Mouse (Mus musculus) lung, embryonic 14.5 days (tissue): ENCODE results near the gene Comt. TPM values are rescaled to one million over a fixed set of nuclear protein-coding genes. Genes with fewer than 3 reads are reported as not detected.
A peak's percentile ranks its signal among the peaks of the same experiment; 100 is the strongest.

ENCODE experiments used
- ATAC-seq: fragments of 200-750 bp; cut with Nextera tagmentation; 2 replicates; pipeline ENCODE4 v1.8.0; 2017; ENCODE audit warnings: mild to moderate bottlenecking, moderate TSS enrichment, moderate library complexity; ENCODE audit not compliant: insufficient read depth
- DNase-seq: peaks from one replicate; pipeline ENCODE4 v3.0.0-alpha.2; 2015
- H3K27ac ChIP-seq: fragments of 300-500 bp; sonication (generic); 2 replicates; pipeline ENCODE4 v1.5.1; 2014; ENCODE audit warnings: low read depth, mild to moderate bottlenecking, moderate library complexity
- H3K27me3 ChIP-seq: fragments of 300-500 bp; sonication (generic); 2 replicates; pipeline ENCODE4 v1.6.1; 2014; ENCODE audit warnings: low read length, control low read depth; ENCODE audit not compliant: insufficient read depth
- H3K36me3 ChIP-seq: fragments of 300-500 bp; sonication (generic); 2 replicates; pipeline ENCODE4 v1.6.1; 2014; ENCODE audit warnings: control low read depth; ENCODE audit not compliant: insufficient read depth
- H3K4me1 ChIP-seq: fragments of 300-500 bp; sonication (generic); 2 replicates; pipeline ENCODE4 v1.6.1; 2014; ENCODE audit warnings: antibody characterized with exemption, control low read depth; ENCODE audit not compliant: insufficient read depth
- H3K4me2 ChIP-seq: fragments of 300-500 bp; sonication (generic); 2 replicates; pipeline ENCODE4 v1.6.1; 2014; ENCODE audit warnings: mild to moderate bottlenecking
- H3K4me3 ChIP-seq: fragments of 300-500 bp; sonication (generic); 2 replicates; pipeline ENCODE4 v1.5.1; 2014; ENCODE audit warnings: low read depth, low read length
- H3K9ac ChIP-seq: fragments of 300-500 bp; sonication (generic); 2 replicates; pipeline ENCODE4 v1.6.1; 2014
- H3K9me3 ChIP-seq: fragments of 300-500 bp; sonication (generic); 2 replicates; pipeline ENCODE4 v1.6.1; 2016; ENCODE audit warnings: low read depth, low read length, control low read depth
- CTCF ChIP-seq: IDR thresholded peaks from 2 replicates; pipeline ENCODE4 v1.5.1; 2016; ENCODE audit warnings: antibody characterized with exemption, low read depth
- WGBS: fragments of 180-500 bp; shearing (Covaris S2); extraction: QIAGEN DNeasy Blood & Tissue Kit; methylation state at CpG from one replicate; pipeline ENCODE4 v1.1.7; 2014; 5-methylcytosine and 5-hydroxymethylcytosine counted together
- polyA plus RNA-seq: library from polyadenylated mRNA; unstranded; fragments of >200 nt; fragmentation: Nextera tagmentation; extraction: Ambion mirVana; gene quantifications from 2 replicates; pipeline ENCODE4 v1.2.1, GENCODE M21; 2014

Gene Comt
- polyA plus RNA-seq, 1 experiment from 2014 or later: 97.0 TPM

DNA sequence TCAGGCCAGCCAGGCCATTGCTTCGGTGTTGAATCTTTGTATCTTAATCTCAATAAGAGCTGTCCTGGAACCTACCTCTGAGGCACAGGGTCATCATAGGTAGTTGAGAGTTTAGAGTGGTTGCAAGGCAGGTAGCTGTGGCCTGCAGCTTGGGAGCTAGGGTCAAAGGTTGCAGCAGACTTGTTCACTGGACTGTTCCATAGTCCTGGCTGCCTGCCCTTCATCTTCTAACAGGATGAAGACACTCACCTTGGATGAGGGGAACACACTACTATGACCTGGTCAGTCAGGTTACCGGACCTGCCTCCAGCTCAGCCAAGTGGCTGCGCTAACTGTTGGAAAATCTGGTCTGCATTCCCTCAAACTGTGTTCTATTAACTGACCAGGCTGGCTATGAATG is 35.5 kb downstream of the Comt start:
- no peak overlapping the region for H3K27ac ChIP-seq
- no peaks in the 10 kb centered on the region for H3K36me3 ChIP-seq
- H3K9me3 ChIP-seq: no peaks in the 10 kb centered on the region
- WGBS: 93% methylated on average over 3 of the region's 3 CpGs
- no peak overlapping the region for H3K4me2 ChIP-seq
- H3K27me3 ChIP-seq: no peaks in the 10 kb centered on the region
- DNase-seq (no peak), ATAC-seq (no peak)
- TF ChIP-seq CTCF: no peak
- H3K4me1 ChIP-seq: peaks cover 32% of the 10 kb centered on the region
- no peak overlapping the region for H3K9ac ChIP-seq
- no peak overlapping the region for H3K4me3 ChIP-seq

DNA sequence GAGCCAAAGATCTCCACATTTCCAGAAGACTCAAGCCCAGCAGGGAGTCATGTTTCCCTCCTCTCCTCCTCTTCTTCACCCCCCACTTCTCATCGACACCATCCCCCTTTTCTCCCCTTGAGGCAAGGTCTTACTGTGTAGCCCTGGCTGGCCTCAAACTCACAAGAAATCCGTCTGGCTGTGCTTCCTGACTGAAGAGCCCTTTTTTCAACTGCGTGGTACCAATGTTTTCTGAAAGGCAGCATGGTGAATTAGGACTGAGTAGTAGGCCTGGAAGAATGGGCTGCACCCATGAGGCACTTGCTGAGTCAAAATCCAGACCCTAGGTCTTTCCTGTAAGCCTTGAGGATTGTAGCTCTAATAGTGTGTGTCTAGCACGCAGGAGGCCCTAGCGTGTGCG is 36.3 kb downstream of the Comt start:
- no peaks in the 10 kb centered on the region for H3K9me3 ChIP-seq
- H3K4me2 ChIP-seq: no peak overlapping the region
- no peak overlapping the region for H3K27ac ChIP-seq
- 75% methylated on average over 6 of the region's 6 CpGs for WGBS
- H3K27me3 ChIP-seq: no peaks in the 10 kb centered on the region
- DNase-seq (no peak), ATAC-seq (no peak)
- no peak overlapping the region for H3K4me3 ChIP-seq
- peaks cover 25% of the 10 kb centered on the region for H3K4me1 ChIP-seq
- no peak for TF ChIP-seq CTCF
- no peaks in the 10 kb centered on the region for H3K36me3 ChIP-seq
- H3K9ac ChIP-seq: no peak overlapping the region

- Histone ChIP-seq H3K4me2 (no peak overlapping the region), H3K4me3 (no peak overlapping the region), H3K27me3 (no peaks in the 10 kb centered on the region), H3K9me3 (no peaks in the 10 kb centered on the region), H3K9ac (0 out of 2 replicates have a peak overlapping the region, but pooled peaks have one; percentile 3), H3K4me1 (peaks cover 17% of the 10 kb centered on the region), H3K36me3 (no peaks in the 10 kb centered on the region), H3K27ac (peak overlapping the region; percentile 26; the same call in 1 of the 2 replicates)
- no peak for TF ChIP-seq CTCF
- peak; percentile 44 for DNase-seq
- ATAC-seq: no peak
- WGBS: 76% methylated on average over 14 of the region's 14 CpGs
Observed at GRCm38 (mm10) chr16:18388583-18389435, 37.8 kb downstream of the Comt start.

DNA sequence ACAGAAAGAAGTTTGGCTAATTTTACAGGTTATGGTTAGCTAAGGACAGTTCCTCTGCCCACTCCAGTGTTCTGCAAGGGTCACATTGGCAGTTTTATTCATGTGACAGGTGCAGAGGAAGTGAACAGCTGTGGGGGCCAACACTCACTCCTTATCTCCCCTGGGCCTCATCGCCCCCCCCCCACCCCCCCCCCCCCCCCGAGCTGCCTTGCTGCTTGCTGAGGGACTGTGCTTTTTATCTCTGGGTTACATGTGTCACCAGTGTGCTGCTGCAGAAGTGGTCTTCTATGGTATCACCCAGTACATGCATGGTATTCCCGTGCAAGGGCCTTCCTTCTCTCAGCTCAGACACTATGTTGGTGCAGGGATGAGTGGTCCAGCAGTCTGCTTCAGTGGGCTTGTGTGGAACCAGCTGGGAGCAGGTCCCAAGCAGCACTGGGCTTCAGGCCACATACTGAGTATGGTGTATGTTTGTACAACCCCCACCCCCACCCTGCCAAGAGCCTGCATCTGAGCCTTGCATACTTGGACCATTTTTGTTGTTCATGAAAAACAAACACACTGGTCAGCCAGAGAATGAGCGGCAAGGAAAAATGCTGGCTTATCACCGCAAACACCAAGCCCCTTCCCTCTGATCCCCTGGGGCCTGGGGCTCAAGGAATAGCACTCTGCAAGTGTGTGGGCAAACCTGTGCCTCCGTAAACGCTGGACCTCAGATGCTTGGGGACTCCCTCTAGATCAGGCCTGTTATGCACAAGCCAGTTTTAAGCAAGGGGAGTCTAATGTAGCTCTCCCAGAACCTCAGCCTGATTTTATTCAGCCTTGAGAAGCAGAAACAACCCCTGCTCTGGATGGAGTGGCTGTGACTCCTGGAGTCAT is 38.7 kb downstream of the Comt start:
- 23% methylated on average over 5 of the region's 7 CpGs for WGBS
- no peaks in the 10 kb centered on the region for H3K9me3 ChIP-seq
- peak overlapping the region; percentile 26; the same call in 1 of the 2 replicates for H3K27ac ChIP-seq
- peaks cover 13% of the 10 kb centered on the region for H3K4me1 ChIP-seq
- DNase-seq: peak; percentile 47
- ATAC-seq: peak; percentile 25; the same call in 1 of the 2 replicates
- no peak for TF ChIP-seq CTCF
- no peak overlapping the region for H3K4me3 ChIP-seq
- no peaks in the 10 kb centered on the region for H3K36me3 ChIP-seq
- no peaks in the 10 kb centered on the region for H3K27me3 ChIP-seq
- no peak overlapping the region for H3K9ac ChIP-seq
- no peak overlapping the region for H3K4me2 ChIP-seq

- Histone ChIP-seq H3K9ac (no peak overlapping the region), H3K4me3 (no peak overlapping the region), H3K27me3 (no peaks in the 10 kb centered on the region), H3K27ac (no peak overlapping the region), H3K4me1 (peaks cover 14% of the 10 kb centered on the region), H3K9me3 (no peaks in the 10 kb centered on the region), H3K4me2 (no peak overlapping the region), H3K36me3 (no peaks in the 10 kb centered on the region)
- TF ChIP-seq CTCF: no peak
- WGBS: 52% methylated on average over 3 of the region's 3 CpGs
- ATAC-seq (no peak), DNase-seq (no peak)
Observed at GRCm38 (mm10) chr16:18386972-18387371, 39.7 kb downstream of the Comt start.

- H3K4me1 ChIP-seq: peaks cover 14% of the 10 kb centered on the region
- DNase-seq: no peak
- no peaks in the 10 kb centered on the region for H3K9me3 ChIP-seq
- no peak overlapping the region for H3K27ac ChIP-seq
- 73% methylated on average over 7 of the region's 7 CpGs for WGBS
- H3K4me2 ChIP-seq: no peak overlapping the region
- no peak overlapping the region for H3K4me3 ChIP-seq
- H3K36me3 ChIP-seq: no peaks in the 10 kb centered on the region
- ATAC-seq: no peak
- no peak overlapping the region for H3K9ac ChIP-seq
- no peaks in the 10 kb centered on the region for H3K27me3 ChIP-seq
- TF ChIP-seq CTCF: no peak
Observed at GRCm38 (mm10) chr16:18386451-18386850, 40.2 kb downstream of the Comt start.

DNA sequence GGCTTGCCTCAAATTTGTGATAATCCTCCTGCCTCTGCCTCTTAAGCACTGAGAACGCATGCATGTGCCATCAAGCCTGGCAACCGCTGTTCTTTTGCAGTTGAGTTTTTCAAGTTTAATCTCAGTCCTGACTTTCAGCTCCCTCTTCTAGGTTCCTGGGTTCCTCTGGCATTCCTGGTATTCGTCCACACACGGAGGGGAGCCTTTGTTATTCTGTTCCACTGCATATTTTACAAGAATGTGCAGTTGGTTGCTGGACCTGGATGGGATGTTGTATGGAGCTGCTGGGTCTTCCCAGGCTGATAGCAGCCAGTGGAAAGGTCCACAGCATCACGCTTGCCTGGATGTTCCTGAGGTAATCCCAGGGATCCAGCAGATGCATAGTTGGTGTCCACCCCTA is 41.2 kb downstream of the Comt start:
- peaks cover 14% of the 10 kb centered on the region for H3K4me1 ChIP-seq
- H3K4me2 ChIP-seq: no peak overlapping the region
- WGBS: 60% methylated on average over 5 of the region's 5 CpGs
- no peak for TF ChIP-seq CTCF
- no peak overlapping the region for H3K4me3 ChIP-seq
- DNase-seq (no peak), ATAC-seq (no peak)
- no peak overlapping the region for H3K27ac ChIP-seq
- H3K9me3 ChIP-seq: no peaks in the 10 kb centered on the region
- H3K27me3 ChIP-seq: no peaks in the 10 kb centered on the region
- H3K9ac ChIP-seq: no peak overlapping the region
- H3K36me3 ChIP-seq: no peaks in the 10 kb centered on the region
